Mouse (Mus musculus): ENCODE results near the gene Hes1.

Gene Hes1

DNA sequence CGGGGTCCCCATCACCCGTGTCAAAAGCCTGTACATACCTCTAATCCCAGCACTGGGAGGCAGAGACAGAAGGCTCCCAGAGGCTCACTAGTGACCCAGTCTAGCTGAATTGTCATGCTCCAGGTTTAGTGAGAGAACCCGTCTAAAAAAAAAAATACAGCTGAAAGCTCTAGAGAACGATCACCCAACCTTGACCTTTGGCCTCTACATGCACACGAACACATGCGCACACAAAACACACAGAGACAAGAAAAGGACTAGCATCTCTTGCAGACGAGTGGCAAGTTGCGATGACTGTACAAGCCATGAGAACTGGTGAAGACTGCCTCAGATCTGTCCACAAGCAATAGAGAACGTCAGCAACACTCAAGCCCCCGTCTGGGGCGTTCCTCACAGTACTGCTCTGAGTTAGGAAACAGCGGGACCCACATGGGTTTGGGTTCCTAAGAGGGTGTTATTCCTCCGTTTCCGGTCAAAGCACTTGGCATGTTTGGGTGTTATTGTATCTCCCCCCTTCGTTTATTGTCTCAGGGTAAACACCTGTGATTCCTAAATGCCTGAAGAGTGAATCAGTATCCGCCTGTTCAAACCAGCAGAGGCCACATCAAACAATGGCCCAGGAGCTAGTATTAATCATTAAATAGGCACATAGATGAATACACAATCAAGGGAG, 11.2 kb upstream of the Hes1 start:
- no peak for DNase-seq

DNA sequence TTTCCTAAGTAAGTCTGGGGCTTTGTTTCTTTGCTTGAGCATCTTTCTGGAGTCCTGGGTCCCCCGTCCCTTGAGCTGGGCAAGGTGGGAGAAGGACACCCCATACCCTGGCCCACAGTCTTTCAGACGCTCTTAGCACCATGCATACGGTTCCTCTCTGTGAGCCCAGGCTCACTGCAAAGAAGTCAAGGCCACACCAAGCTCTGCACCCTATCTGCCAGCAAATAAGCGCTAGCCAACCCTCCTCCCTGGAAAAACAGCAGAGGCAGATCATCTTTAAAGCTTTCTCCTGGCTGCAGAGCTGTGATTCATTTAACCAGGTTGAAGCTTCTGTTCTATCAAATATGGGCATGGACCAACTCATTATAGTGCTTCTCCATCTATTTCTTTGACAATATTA, 9.6 kb upstream of the Hes1 start:
- no peak for DNase-seq

DNA sequence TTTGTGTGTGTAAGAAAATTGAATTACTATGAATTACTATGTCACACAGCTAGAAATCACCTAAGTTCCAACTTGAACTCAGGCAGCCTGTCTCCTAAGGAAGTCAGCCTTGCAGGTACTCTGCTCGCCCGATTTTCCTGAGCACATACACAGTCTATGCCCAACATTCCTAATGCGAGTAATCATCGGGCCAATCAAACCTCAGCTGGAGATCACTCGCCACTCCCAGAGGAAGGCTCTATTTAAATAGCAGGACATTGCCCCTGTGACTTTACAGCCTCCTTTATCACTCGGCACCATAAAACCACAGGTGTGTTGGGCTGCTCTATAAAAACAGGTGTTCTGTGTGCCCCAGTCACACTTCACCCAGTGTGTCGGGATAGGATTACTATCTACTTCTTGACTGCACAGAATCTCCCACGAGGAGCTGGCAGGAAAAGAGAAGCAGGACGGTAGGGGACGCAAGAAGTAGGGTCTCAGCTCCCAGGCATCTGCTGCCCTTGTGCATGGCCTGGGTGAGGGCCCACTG, 8.8 kb upstream of the Hes1 start:
- DNase-seq, result no peak

DNA sequence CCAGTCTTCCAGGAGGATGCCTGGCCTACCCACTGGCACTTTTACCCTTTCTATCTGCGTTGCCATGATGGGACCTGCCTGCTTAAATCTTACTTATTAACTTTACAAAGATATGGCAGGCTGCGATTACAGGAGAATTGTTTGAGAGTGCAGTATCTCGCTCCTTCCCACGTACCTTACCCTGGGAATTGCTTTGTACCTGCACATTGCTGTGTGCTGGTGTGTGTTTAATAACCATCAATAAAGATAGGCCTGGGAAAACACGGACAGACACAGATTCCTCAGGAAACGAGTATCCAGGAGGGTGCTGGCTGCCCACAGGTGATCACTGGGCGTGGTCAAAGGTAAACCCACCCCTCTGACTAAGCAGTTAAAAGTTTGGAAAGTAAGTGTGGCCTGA, 8.3 kb upstream of the Hes1 start:
- no peak for DNase-seq

DNA sequence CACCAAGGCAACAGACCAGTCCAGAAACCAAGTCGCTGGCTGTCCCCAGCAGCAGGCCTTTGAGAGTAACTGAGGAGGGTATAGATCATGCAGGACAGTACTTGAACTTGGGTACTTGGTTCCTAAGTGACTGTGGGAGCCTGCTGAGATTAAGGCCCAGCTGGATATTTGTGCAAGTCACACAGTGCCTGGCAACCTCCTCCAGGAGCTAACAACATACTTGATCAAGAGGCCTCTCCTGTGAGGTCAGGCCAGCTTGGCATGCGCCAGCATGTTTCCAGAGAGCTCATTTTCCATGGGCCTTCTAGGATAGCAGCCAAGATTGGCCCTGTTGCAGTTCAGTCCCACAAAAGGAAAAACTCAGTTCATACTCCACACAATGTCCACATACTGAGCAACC, 7.3 kb upstream of the Hes1 start:
- no peak for DNase-seq

DNA sequence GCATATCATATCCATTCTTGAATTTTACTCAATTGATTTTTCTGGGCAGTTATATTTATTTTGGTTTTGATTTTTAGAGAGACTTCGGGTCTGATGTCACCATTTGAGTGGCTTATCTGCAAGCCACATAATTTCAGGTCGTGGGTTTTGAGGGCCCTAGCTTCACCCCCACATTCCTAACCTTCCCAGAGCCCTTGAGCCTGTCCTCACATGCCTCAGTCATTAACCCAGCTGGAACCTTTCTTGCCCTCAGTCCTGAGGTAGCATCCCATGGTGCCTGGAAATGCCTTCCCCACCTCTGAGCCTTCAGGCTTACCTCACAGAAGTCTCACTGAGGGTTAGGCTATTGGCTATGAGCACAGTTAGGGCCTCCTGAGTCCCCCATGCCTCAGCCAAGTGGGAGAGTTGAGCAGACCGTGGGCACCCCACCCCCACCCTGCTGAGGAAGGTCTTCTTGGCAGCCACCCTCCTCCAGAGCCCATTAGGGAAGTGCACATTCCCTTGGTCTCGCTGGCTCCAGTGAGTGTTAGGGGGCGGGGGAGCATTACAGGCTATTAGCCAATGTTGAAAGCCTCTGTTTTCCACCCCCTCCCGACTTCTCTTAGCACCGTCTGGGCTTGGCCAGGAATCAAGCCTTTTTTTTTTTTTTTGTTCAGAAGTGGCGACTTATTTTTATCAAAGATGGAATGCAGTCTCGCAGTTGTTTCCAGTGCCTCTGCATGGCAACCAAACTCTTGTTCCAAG, 5.0 kb upstream of the Hes1 start:
- DNase-seq, result no peak

DNA sequence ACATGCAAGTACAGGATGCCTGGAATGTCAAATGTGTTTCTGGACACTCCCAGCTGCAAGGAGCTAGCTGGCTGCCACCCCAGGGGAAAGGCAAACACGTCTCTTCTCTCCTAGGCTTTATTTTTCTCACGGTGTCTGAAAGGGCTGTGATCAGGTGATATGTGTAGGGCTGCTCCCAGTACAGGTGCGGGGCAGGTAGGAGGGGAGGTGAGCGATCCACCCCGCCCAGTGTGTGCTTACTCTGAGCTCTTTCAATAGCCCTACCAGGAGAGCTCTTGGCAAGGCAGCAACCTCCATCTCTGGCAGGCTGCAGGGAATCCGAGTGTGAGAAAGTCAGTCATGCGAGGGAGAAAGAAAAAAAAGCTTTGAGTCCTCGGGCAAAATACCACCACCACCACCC, 3.8 kb upstream of the Hes1 start:
- DNase-seq, result no peak

DNA sequence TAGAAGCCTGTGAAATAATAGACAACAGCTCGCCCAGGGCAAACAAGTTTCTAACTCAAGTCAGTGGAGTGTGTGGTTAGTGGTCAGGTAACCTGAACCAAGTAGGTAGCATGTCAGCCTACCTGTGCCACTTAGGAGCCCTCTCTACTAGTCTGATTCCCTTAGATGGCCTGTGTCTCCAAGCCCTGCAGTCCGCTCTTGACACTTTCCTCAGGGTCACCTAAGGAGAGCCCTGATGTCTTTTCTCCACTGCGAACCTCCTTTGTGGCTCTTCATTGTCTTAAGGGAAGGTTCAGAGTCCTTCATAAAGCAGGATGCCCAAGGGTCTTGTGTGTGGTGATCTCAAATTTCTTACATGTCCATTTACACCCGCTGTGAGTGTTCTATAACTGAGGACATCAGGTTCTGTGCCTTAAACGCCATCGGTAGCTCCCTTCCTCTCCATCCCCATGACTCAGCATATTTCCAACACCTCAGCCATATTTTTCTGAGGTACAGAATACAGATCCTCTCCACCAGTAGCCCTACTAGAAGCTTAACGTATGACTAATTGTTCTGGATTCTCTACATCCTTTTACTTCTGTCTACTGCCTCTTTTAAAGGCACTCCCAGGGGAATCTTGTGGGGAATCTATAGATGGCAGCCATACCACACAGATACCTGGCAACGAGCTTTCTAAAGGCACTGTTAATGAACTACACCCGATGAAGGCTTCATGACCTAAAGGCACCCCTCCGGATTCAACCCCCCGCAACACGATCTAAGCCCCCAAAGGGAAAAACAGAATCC, 1.7 kb upstream of the Hes1 start:
- no peak for DNase-seq

DNA sequence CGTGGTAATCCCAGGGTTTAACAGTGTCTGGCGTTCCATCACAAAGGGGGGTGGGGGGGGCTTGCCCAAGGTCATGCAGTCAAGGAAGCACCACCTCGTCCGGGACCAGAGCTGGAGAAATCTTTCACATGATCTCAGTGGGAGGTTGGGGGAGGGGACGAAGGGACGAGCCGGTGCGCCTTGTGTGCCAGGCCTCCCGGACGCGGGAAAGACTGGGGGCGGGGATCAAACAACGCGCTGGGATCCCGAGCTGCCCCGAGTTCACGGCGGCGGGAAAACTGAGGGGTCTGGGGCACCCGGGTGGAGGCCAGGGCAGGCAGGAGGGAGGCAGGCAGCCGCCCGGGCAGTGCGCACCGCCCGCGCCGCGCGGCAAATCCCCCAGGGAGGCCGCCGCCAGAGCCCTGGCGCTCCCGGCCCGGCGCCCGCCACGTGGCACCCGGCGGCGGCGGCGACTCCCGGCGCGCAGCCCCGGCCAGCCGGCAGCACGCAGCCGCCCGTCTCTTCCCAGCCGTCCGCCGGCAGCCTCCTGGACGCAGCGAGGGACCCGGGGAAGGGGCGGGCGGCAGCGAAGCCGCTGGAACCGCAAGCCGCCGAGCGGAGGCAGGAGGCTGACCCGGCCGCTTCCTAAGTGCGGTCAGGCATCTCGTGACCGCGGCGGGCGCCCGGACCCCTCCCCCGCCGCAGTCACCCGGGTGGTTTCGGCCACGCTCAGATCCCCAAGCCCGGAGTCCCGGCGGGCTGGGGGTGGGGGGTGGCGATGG, 883 bp upstream of the Hes1 start:
- DNase-seq, result peak; percentile 31

DNA sequence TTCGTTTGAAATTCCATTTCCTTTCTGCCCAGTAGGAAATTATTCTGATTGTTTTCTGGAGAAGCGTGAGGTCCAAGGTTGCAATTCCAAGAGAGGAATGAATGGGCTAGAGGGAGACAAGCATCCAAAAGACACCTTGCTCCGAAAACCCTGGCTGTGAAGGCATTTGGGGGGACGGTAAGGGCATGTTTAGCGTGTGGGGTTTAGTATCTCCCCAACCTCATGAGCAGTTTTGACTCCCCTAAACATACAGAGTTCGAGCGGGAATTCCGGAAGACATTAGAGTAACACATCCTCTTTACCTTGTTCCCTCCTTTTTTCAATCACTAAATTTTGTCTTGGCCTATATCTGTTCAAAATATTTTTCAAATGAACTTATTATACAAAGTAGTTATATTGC, 429 bp downstream of the Hes1 start:
- no peak for DNase-seq

DNA sequence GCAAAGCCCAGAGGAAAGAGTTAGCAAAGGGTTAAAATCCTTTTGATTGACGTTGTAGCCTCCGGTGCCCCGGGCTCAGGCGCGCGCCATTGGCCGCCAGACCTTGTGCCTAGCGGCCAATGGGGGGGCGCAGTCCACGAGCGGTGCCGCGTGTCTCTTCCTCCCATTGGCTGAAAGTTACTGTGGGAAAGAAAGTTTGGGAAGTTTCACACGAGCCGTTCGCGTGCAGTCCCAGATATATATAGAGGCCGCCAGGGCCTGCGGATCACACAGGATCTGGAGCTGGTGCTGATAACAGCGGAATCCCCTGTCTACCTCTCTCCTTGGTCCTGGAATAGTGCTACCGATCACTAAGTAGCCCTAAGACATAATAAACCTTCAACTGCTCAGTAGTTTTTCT, 893 bp downstream of the Hes1 start:
- peak; percentile 49 for DNase-seq

DNA sequence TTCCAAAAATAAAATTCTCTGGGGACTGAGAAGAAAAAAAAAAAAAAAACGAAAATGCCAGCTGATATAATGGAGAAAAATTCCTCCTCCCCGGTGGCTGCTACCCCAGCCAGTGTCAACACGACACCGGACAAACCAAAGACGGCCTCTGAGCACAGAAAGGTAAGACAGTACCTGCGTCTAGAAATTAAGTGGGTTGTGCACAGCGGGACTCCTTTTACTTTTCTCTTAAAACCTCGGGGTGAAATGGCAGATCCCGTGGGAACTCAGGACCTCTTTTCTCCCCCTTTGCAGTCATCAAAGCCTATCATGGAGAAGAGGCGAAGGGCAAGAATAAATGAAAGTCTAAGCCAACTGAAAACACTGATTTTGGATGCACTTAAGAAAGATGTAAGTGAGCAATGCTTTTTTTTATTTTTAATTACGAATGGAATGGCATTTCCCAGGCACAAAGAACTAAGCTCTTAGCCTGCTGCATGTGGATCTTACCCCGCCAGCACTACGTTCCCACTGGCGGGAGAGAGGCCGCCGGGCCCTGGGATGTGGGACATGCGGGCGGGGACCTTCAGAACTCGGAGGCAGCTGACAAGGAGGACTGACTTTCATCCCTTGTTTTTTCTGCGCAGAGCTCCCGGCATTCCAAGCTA, 1.5 kb downstream of the Hes1 start:
- DNase-seq, result no peak

DNA sequence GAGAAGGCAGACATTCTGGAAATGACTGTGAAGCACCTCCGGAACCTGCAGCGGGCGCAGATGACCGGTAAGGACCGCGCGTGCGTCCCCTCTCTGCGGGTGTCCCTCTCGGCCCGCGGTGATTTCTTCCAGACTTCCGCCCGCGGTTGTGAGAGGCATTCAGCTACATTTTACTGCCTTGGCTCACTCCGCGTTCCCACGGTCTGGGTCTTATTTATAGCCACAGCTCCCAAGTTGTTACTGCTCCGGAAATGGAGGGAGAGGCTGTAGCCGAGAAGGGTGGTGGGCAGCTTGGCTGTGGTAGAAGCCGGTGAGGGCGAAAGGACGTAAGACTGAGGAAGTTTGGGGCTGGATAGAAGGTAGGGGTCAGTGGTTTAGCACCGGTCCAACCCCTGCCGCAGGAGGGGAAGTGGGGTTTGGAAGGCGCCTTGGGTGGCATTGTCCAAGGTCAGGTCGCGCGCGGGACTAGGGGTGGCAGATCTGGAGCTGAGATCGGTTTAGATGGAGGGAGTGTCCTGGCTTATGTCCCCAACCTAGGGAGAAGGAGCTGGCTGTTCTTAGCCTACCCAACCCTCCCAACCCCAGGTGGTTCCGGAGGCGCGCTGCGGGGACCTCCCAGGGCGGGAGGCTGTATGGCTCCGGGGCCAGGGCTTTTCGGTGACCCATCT, 2.1 kb downstream of the Hes1 start:
- peak; percentile 42 for DNase-seq

DNA sequence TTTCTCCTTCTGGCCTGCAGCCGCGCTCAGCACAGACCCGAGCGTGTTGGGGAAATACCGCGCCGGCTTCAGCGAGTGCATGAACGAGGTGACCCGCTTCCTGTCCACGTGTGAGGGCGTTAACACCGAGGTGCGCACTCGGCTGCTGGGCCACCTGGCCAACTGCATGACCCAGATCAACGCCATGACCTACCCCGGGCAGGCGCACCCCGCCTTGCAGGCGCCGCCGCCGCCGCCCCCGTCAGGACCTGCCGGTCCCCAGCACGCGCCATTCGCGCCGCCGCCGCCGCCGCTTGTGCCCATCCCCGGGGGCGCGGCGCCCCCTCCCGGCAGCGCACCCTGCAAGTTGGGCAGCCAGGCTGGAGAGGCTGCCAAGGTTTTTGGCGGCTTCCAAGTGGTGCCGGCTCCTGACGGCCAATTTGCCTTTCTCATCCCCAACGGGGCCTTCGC, 2.7 kb downstream of the Hes1 start:
- peak; percentile 75 for DNase-seq

DNA sequence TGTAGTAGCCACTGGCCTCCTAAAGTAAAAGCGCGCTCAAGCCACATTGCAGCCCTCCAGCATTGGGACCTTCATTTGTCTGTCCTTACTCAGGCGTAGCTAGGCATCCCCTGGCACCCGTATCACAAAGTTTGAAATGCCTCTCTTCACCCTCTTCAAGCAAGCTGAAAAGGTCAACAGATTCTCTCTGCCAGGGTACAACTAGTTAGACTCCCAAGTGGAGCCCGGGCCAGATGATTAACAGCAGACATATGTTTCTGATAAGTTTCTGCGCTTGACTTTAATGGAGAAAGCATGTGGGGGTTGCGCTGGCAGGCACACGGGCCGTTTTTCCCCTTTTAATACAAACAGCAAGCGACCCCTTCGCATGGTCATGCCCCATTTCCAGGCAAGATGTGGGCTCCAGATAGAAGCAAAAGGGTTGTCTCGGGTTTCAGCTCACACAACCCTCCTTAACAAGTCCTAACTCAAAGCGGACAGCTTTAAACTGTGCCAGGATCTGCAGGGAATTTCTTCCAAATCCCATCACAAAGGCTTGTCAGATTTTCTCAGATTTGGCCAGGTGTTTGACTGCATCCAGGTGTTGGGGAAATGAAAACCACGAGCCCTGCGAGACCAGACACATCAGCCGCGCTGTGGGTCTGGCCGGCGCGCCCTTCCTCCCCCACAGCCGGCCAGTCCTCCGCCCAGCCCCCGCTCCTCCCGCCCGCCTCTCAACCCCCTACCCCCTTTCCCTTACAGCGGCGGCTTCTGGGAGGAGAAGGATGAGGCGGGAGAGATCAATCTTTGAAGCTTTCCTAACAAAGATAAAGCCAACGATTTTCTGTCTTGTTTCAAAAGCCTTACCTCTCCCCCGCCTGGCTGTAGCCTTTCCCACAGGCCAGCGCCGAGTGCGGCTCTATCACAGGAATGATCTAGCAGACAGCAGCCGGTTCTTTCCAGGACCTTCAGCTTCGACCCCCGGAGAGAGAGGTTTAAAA, 4.1 kb downstream of the Hes1 start:
- no peak for DNase-seq

DNA sequence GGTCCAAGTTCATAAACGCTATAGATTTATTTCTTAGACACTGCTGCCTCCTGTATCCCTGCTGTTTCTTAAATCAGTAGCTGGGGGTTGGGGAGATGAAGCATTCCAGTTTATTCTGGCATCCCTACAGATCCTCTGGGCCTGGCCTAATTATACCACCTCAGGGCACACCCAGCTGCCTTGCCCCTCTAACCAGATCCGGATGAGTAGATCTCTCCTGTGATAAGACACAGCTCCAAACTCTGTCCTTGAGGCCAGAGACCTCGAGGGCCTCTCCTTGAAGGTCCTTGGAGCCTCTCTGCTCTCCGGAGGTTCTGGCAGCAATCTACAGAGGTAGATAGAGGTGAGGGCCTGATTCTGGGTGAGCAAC, 5.4 kb downstream of the Hes1 start:
- no peak for DNase-seq

DNA sequence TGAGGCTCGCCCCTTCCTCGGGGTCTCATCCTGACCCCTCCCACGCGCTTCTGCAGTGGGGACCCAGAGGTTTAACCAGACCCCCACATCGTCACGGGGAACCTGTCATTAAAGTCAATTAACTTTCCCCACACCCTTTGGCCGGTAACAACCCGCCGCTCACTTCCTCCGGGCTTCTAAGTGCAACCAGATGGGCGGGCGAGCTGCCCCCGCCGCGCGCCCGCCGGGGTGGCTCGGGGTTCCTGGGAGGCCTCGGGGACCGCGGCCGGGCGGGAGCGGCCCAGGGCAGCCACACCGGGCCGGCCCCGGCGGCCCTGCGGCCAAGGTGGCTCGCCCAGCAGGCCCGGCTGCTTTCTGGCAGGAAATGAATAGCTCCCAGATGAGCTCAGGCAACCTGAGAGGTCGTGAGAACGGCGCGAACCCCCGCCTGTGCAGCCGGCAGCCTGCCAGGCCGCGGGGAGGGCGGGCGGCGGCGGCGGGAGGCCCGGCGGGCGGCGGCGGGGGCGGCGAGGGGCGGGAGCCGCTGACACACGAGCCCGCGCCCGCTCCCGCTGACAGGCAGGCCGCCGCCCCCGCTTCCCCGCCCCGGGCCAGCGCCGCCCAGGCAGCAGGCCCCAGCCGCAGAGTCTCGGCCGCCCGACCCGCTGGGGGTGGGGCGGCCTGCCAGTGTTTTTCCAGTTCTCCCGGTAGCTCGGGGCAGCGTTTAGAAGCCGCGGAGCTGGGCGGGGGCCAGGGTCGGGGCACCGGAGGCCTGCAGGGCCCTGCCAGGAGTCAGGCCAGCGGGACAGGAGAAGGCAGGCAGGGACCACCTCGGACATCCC, 6.0 kb downstream of the Hes1 start:
- peak; percentile 60 for DNase-seq

DNA sequence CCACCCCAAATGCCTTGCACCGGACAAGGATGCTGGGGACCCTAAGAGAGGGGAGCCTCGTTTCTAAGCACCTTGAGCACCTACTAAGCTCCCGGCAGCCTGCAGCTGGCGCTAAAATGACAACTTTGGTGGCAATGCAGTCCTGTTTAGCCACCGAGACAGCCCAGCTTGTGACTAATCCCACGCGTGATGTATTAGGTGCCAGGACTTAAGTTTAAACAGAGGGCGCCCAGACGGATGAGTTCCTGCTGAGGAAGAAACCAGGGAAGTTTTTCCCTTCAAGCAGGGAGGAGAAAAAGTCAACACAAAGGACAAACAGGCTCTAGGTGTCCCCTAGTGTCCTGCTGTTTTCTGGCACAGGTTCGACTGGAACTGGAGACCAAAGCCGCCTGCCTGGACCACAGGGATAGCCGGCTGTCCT, 6.6 kb downstream of the Hes1 start:
- no peak for DNase-seq

DNA sequence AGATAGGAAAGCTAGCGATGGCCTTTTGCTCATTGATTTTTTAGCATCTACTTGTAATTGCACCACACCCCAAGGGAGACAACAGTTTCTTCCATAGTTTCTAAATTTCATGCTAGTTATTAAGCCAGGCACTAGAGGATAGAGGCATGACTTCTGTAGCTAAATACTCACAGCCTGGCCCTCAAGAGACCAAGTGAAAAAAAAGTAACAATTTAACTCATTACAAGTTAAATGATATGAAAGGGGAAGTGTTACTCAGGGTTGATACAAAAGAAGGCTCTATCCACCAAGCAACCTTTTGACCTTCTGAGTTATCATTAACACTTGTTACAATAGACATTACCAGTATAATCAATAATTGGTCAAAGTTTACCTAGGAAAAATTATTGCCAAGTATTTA, 9.1 kb downstream of the Hes1 start:
- no peak for DNase-seq

DNA sequence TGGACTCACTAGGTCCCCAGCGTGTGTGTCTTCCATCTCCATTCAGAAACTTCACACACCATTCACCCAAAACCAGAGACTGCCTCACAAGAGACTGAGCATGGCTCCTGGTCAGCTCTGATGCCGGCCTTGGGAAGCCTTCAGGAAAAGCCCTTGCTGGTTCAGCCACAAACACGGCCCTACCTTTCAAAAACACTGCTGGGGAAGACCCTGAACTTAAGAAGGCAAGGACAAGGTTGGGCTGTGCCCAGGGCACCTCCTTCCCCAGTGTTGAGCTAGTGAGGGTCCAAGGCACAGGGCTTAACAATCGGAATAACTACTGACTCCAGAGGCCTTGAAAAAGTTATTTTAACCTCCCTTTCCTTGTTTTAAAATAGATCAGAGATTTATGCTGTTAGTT, 17.3 kb downstream of the Hes1 start:
- DNase-seq, result no peak

Data from cerebellum, adult 11 months (tissue).